In genomic region chr19:44487266-44487665, GRCm38 (mm10) we compare ENCODE assay signal across 8 mouse cellular contexts. TPM values are rescaled to one million over a fixed set of nuclear protein-coding genes. Genes with fewer than 3 reads are reported as not detected.
DNase-seq lines count a peak whose midpoint lies in the region; TF ChIP-seq lines count a peak whose summit lies in the region.

No protein-coding gene starts in this region.

- peaks cover 9% of the 10 kb centered on the region for H3K9me3 ChIP-seq in CH12.LX (replicated peaks; ENCODE audit: low read length)

- 16% methylated on average over 8 of the region's 8 CpGs for WGBS in heart, adult 2 months
- 12% methylated on average over 8 of the region's 8 CpGs for WGBS in lung, adult 2 months

- no peaks in the 10 kb centered on the region for H3K36me3 ChIP-seq in heart, adult 2 months (ENCODE audit: control insufficient read depth, insufficient read depth, low read length)
- H3K36me3 ChIP-seq in CH12.LX (replicated peaks in 1 of 2; ENCODE audit: control insufficient read depth in 1 of 2, insufficient read depth in 1 of 2, low read length in 1 of 2) = no peaks in the 10 kb centered on the region

- H3K79me2 ChIP-seq in heart, adult 2 months (replicated peaks; ENCODE audit: control insufficient read depth, insufficient read depth, low read length) = no peaks in the 10 kb centered on the region
- H3K79me2 ChIP-seq in CH12.LX (replicated peaks; ENCODE audit: control insufficient read depth, extremely low read depth, insufficient read depth, poor library complexity, severe bottlenecking) = no peaks in the 10 kb centered on the region

- no peak for TF ChIP-seq POLR2A in heart, adult 2 months (IDR thresholded peaks at IDR 0.05; ENCODE audit: insufficient read depth, low read depth, low read length)
- no peak for TF ChIP-seq POLR2A in CH12.LX (IDR thresholded peaks at IDR 0.05; ENCODE audit: low read depth, low read length)
- TF ChIP-seq POLR2A in brain, embryonic 14.5 days (IDR thresholded peaks at IDR 0.05; ENCODE audit: borderline replicate concordance, extremely low read depth, insufficient read depth, insufficient read length, poor library complexity, severe bottlenecking) = no peak
- no peak for TF ChIP-seq POLR2A in lung, adult 2 months (IDR thresholded peaks at IDR 0.05; ENCODE audit: borderline replicate concordance, extremely low read depth, low read depth, low read length)

- H3K27ac ChIP-seq in heart, adult 2 months = no peak overlapping the region
- no peak overlapping the region for H3K27ac ChIP-seq in CH12.LX (ENCODE audit: insufficient read depth, low read depth)

- dilution Hi-C loops in CH12.LX (cut with MboI; ENCODE audit: extremely low pct_ligation_motif_present, extremely low pct_unique_long_range_greater_than_20kb, low sequenced_read_pairs) = no loop called here

- H3K9ac ChIP-seq in heart, adult 2 months (ENCODE audit: low read depth, low read length) = no peak overlapping the region
- H3K9ac ChIP-seq in CH12.LX (ENCODE audit: insufficient read depth, low read depth) = no peak overlapping the region

- no peak for TF ChIP-seq EP300 in heart, adult 2 months (IDR thresholded peaks at IDR 0.05; ENCODE audit: insufficient read depth, low read depth, low read length)
- TF ChIP-seq EP300 in CH12.LX (IDR thresholded peaks at IDR 0.05; ENCODE audit: low read length) = no peak

- TF ChIP-seq CTCF in heart, adult 2 months (IDR thresholded peaks at IDR 0.05) = peak; percentile 56
- peak; percentile 65 to 85 for TF ChIP-seq CTCF in CH12.LX (conservative IDR thresholded peaks at IDR 0.05 in 1 of 2, IDR thresholded peaks at IDR 0.05 in 1 of 2; ENCODE audit: low read depth in 2 of 2, low read length in 2 of 2)
- TF ChIP-seq CTCF in brain, embryonic 14.5 days (IDR thresholded peaks at IDR 0.05; ENCODE audit: borderline replicate concordance, extremely low read depth, insufficient read depth, insufficient read length) = peak; percentile 51
- peak; percentile 72 for TF ChIP-seq CTCF in lung, adult 2 months (IDR thresholded peaks at IDR 0.05; ENCODE audit: insufficient read depth, low read length)

- no peaks in the 10 kb centered on the region for H3K27me3 ChIP-seq in heart, adult 2 months (ENCODE audit: control insufficient read depth, insufficient read depth, low read length)
- H3K27me3 ChIP-seq in CH12.LX (replicated peaks) = peaks cover 16% of the 10 kb centered on the region

- H3K4me1 ChIP-seq in heart, adult 2 months (ENCODE audit: control insufficient read depth, insufficient read depth, low read length) = no peaks in the 10 kb centered on the region
- H3K4me1 ChIP-seq in CH12.LX (ENCODE audit: control insufficient read depth in 1 of 2, insufficient read depth in 2 of 2) = peaks cover 4 to 5% of the 10 kb centered on the region in 2 experiments; a peak in 2 of 4 replicates
- H3K4me1 ChIP-seq in lung, adult 2 months (ENCODE audit: control insufficient read depth, insufficient read depth, low read length) = no peaks in the 10 kb centered on the region

- DNase-seq in heart, adult 2 months = peak in 1 of 2 experiments; percentile 28
- no peak for DNase-seq in heart, postnatal 25 days (ENCODE audit: low spot score)
- peak; percentile 91 for DNase-seq in CH12.LX (ENCODE audit: extremely low read depth)
- no peak for DNase-seq in brain, embryonic 14.5 days (ENCODE audit: low read depth)
- peak; percentile 24 to 49 for DNase-seq in heart, postnatal 14 days
- DNase-seq in lung, adult 2 months = peak; percentile 41
- DNase-seq in spleen, adult 18-20 months = peak; percentile 11 to 44
- no peak for DNase-seq in left cerebral cortex, adult 8-10 months (ENCODE audit: low spot score in 2 of 2)

- H3K4me2 ChIP-seq in CH12.LX (ENCODE audit: insufficient read depth, low read depth, poor library complexity, severe bottlenecking) = no peak overlapping the region

- intact Hi-C loops in heart, adult 2 months (cut with DNase I) = no loop called here
- intact Hi-C loops in heart, postnatal 25 days (cut with DNase I) = no loop called here
- intact Hi-C loops in heart, postnatal 14 days (cut with DNase I) = no loop called here

- in situ Hi-C loops in CH12.LX (cut with MboI; ENCODE audit: low pct_ligation_motif_present, low pct_unique_long_range_greater_than_20kb, low sequenced_read_pairs) = no loop called here

- TF ChIP-seq RAD21 in CH12.LX (IDR thresholded peaks at IDR 0.05; ENCODE audit: low read depth, low read length) = peak; percentile 67

- no peak overlapping the region for H3K4me3 ChIP-seq in heart, adult 2 months
- no peak overlapping the region for H3K4me3 ChIP-seq in CH12.LX (replicated peaks in 1 of 3; ENCODE audit: low read depth in 2 of 3, low read length in 2 of 3, poor library complexity in 1 of 3)
- H3K4me3 ChIP-seq in lung, adult 2 months (replicated peaks; ENCODE audit: extremely low read depth, low read depth, low read length) = no peak overlapping the region

TF ChIP-seq in CH12.LX, 34 proteins besides CTCF, POLR2A, EP300 and RAD21:
- TF ChIP-seq CHD2 (IDR thresholded peaks at IDR 0.05; ENCODE audit: low read length) (no peak), TBP (conservative IDR thresholded peaks at IDR 0.05; ENCODE audit: low read depth, low read length) (no peak), ZMIZ1 (IDR thresholded peaks at IDR 0.05; ENCODE audit: low read depth, low read length) (no peak), POLR2AphosphoS2 (IDR thresholded peaks at IDR 0.05; ENCODE audit: low read depth, low read length) (no peak), MAX (IDR thresholded peaks at IDR 0.05; ENCODE audit: low read length) (no peak), GABPA (IDR thresholded peaks at IDR 0.05; ENCODE audit: insufficient replicate concordance, low read depth, low read length) (no peak), CHD1 (IDR thresholded peaks at IDR 0.05; ENCODE audit: low read depth, low read length) (no peak), NELFE (IDR thresholded peaks at IDR 0.05; ENCODE audit: low read depth, low read length) (no peak), MXI1 (IDR thresholded peaks at IDR 0.05; ENCODE audit: low read depth, low read length) (0 out of 2 replicates have a peak, but pooled peaks have one; percentile 33), PAX5 (IDR thresholded peaks at IDR 0.05; ENCODE audit: low read length) (no peak), SMC3 (IDR thresholded peaks at IDR 0.05; ENCODE audit: low read depth, low read length) (peak; percentile 84), BHLHE40 (IDR thresholded peaks at IDR 0.05; ENCODE audit: low read depth, low read length) (no peak), MAZ (IDR thresholded peaks at IDR 0.05; ENCODE audit: low read depth, low read length) (no peak), USF1 (IDR thresholded peaks at IDR 0.05; ENCODE audit: low read depth, low read length) (no peak), MEF2A (IDR thresholded peaks at IDR 0.05; ENCODE audit: borderline replicate concordance, low read depth, low read length) (no peak), SIN3A (IDR thresholded peaks at IDR 0.05; ENCODE audit: low read length) (0 out of 2 replicates have a peak, but pooled peaks have one; percentile 20), MAFK (IDR thresholded peaks at IDR 0.05; ENCODE audit: insufficient replicate concordance, low read length) (no peak)
TF ChIP-seq in CH12.LX: peak in this region for 3.

RNA-seq across cellular contexts. Expression of gene Wnt8b, which starts 6.0 kb away (rescaled TPM):
- total RNA-seq in heart, adult 2 months (2021) = not detected
- polyA plus RNA-seq in heart, adult 2 months (2012; rRNA removed) = not detected in 2 replicates
- not detected for total RNA-seq in heart, postnatal 25 days (2021)
- total RNA-seq in CH12.LX (2012; rRNA removed) (not detected in 2 replicates), CH12.LX (2014; rRNA removed) (not detected in 2 replicates)
- polyA plus RNA-seq in CH12.LX (2012; ENCODE audit: insufficient read length, low read depth) = 0.07 TPM in 1 of 2 replicates, not detected in the other
- polyA plus RNA-seq in brain, embryonic 14.5 days (2012; rRNA removed) = 3.6 and 3.7 TPM in 2 replicates
- total RNA-seq in heart, postnatal 14 days (2021) = not detected
- polyA plus RNA-seq in lung, adult 2 months (2012; rRNA removed) = not detected in 2 replicates
- under 1 TPM; 0.30 to 0.78 (median 0.58) TPM for total RNA-seq in left cerebral cortex, adult 8-10 months (2022)

RNA-seq across cellular contexts. Expression of gene Sec31b, which starts 58.4 kb away (rescaled TPM):
- 10 to 100 TPM in 1 of 2 experiments, 1 to 10 TPM in 1; 8.4 to 10.5 TPM for total RNA-seq in heart, adult 2 months (2021)
- polyA plus RNA-seq in heart, adult 2 months (2012; rRNA removed) = 16.9 and 18.5 TPM in 2 replicates
- total RNA-seq in heart, postnatal 25 days (2021) = 1 to 10 TPM; 6.5 to 6.9 TPM
- 0.17 TPM in 2 replicates for total RNA-seq in CH12.LX (2012; rRNA removed)
- 0.19 and 0.34 TPM in 2 replicates for total RNA-seq in CH12.LX (2014; rRNA removed)
- 0.64 and 1.1 TPM in 2 replicates for polyA plus RNA-seq in CH12.LX (2012; ENCODE audit: insufficient read length, low read depth)
- polyA plus RNA-seq in brain, embryonic 14.5 days (2012; rRNA removed) = 0.42 and 0.72 TPM in 2 replicates
- total RNA-seq in heart, postnatal 14 days (2021) = 1 to 10 TPM; 4.7 to 5.2 TPM
- polyA plus RNA-seq in lung, adult 2 months (2012; rRNA removed) = 3.6 TPM in 2 replicates
- 1 to 10 TPM in 1 of 4 experiments, under 1 TPM in 3; 0.25 to 1.4 (median 0.51) TPM for total RNA-seq in left cerebral cortex, adult 8-10 months (2022)

Comparison
In these comparisons a context has a peak if more than half of its experiments do, and no peak if none do; other contexts are left out.
1. DNase-seq: peak in CH12.LX (single experiment), heart, postnatal 14 days (2 of 2), lung, adult 2 months (single experiment) and spleen, adult 18-20 months (2 of 2); none in heart, postnatal 25 days (single experiment), brain, embryonic 14.5 days (single experiment) and left cerebral cortex, adult 8-10 months (0 of 2).
2. Peak in every context shown above with its lines, with median percentiles within 50 percentile points of each other: CTCF ChIP-seq.